Mouse (Mus musculus) urinary bladder, postnatal 25 days (tissue): Measurements from ENCODE around the gene Itprip.

Source experiments
- DNase-seq: peaks from one replicate; pipeline ENCODE4 v3.0.0; 2022; ENCODE audit warnings: low spot score

The Itprip gene

DNA sequence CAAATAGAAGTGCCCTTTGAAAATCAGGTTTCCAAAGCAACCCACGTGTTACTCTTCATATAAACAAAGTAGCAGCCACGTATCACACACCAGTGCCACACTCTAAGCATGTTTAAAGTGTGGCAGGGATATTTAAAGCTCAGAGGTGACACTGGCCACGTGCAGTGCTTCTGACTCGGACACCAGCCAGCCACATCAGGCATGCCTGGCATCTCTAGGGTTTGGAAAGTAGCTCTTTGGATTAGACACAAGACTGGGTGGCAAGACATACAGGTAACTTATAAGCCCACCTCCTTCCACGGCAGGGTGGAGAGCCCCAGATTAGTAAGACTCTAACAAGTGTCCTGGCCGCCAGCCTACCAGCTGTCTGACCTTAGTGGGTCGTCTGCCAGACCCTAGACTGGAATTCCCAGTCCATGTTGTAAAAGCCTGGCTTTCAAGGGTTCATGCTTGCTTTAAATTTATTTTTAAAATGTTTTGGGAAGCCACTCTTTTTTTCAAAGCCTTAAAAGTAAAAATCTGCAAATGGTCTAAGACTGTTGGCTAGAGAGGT, 33.8 kb downstream of the Itprip start:
- DNase-seq: no peak

DNA sequence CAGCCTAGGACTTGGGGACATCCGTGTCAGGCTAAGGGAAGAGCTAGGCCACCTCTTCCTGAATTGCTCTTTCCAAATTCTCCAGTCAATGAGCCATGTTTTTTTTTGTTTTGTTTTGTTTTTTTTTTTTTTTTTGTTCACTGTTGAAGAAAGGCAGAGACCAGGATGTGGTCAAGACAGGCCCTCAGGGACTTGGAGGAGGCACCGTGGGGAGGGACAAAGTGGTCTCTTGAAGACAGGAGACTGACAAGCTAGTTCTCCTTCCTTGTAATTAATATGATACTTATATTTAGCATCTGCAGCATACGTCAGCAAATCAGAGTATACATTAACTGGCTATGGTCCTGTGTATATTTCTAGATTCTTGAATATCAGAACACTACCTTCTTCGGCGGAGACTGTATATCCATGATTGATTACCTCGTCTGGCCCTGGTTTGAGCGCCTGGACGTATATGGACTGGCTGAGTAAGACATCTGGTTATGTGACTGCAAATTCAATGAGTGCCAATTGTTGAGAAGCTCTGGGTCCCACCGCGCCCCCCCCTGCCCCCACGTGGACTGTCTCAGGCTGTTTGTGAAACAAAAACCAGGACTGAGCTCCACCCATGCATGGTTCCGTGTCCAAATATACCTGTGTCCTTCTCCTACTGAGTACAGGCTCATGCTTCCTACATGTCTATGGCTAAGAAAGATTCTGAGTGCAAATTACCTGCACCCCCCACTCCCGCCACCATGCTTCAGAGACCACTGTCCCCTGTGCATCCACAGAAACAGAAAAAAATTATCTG, 34.6 kb downstream of the Itprip start:
- no peak for DNase-seq

DNA sequence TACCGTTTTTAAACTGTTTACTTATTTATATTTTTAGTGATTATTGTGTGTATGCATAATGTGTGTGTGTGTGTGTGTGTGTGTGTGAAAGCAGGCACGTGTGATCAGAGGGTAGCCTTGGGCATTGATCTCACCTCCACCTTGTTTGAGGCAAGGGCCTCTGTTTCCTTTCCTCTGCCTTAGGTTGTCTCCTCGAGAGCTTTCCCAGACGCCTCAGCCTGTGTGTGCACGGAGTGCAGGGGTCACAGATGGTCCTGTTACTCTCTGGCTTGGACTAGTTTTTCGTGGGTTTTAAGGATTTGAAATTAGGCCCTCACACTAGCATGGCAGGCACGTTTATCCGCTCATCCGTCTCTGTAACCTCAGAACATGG, 36.2 kb downstream of the Itprip start:
- no peak for DNase-seq

DNA sequence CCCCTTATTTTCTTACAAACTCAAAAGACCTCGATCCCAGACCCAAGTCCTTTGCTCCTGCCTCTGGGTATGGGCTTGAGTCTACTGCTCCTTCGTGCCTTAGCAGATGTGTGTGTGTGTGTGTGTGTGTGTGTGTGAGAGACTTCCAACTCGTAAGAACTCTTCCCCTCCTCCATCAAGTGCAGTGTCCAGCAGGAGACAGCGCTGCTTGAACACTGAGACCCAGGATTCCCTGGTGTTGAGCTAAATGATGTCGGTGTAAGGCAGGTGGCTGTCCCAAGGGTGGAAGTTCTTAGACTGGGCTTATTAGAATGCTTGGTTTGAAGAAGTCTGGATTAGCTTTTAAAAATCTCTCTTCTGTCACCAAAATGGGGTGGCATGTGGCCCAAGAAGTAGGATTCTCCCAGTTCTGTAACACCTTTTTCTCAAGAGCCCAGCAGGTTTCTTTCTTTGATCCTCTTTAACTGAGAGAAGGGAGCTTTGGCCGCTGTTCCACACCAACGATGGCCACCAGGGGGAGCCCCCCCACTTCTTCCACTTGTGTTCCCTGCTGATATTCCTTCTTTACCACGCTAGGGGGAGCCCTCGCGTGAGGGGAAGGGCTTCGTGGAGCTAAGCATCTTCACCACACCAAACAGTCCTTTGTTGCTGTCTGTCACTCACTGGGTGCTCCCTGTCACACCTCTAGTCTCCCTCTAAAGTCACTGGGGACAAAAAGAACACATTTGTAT, 36.8 kb downstream of the Itprip start:
- DNase-seq: peak; percentile 83

DNA sequence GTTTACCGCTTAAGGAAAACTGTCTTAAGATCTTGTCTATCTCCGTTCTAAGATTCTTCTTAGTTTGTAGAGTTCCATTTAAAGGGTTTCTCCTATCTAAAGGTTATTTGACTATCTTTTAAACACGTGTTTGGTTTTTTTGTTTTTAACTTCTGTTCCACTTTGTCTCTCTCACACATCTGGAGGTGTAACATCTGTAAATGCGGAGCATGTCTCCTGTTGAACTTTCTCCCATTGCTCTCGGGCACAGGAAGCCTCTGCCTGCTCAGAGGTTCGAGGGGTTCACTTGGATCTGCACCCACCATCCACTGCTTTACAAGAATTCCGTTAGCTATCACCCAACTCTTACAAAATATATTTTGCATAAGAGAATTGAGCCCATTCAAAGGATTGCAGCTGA, 37.6 kb downstream of the Itprip start:
- no peak for DNase-seq

DNA sequence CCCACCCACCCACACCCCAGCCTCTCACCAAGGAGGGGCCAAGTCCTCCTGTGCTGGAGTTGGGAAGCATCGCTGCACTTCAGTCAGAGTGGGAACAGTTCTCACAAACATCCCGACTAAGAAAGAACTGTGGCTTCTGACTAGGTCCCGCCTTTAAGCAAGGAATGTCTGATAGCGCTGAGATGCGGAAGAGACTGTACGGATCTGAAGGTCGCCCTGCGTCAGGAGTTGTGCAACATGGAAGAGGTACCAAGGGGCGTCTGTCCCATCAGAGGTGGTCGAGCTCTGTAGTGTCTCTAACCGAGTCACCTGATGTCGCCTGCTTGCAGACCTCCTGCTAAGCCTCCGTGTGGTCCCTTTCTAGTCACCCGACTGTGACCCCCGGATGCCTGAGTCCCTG, 42.8 kb downstream of the Itprip start:
- DNase-seq: no peak

DNA sequence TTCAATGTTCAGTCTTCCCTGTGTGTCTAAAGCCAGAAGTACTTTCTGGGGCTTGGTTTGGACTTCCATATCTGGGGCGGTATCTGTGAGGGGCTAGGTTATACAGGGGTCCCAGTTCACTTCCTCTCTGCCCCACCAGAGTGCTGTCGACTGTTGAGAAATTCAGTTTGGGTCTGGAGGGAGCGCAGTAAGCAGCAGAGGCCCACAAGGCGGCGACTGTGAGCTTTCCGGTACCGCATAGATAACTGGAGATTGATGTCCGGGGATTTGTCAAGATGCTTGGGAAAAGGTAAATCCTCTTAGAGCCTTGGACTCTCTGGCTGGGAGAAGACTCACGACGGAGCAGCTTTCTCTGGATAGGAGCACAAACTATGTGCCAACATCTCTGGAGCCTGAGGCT, 47.6 kb downstream of the Itprip start:
- no peak for DNase-seq

DNA sequence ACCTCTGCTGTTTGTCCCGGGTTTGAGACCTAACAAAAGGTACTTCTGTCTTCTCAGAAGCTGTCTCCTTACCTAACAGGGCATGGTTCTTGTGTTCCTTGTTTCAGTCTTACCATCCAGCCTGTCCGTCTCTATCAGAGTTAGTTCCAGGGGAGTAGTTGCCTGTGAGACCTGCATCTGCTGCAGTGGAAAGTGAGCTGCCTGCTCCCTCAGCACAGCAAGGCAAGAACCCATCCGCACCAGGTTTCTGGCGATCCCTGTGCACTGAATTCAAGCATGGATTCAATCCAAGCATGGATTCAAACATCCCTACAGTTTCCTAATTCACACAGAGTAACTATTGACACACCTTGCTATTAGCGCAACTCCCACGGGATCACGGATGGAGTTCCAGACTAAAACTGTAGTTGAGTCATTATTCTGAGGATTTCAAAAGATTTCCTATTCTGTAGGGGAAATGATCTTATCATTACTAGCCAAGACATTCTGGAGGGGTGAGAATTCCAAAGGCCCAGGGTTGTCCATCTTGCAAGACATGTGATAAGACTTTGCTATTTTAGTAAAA, 48.9 kb downstream of the Itprip start:
- no peak for DNase-seq

DNA sequence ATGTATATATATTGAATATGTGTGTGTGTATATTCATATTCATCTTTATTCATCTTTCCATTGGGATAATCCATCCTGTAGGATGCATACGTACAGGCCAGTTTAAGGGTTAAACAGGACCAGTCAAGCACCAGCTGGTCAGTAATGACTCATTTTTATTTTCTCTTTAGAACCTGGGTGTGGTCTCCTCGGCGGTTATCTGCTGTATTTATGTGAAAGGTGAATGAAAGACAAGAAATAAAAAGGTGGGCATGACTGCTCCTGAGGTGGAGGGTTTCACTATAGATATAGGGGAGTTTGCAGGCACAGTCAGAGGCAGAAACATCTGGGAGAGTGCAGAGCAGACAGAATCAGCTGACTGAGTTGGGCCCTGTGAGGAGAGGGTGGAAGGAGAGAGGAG, 49.6 kb downstream of the Itprip start:
- no peak for DNase-seq

DNA sequence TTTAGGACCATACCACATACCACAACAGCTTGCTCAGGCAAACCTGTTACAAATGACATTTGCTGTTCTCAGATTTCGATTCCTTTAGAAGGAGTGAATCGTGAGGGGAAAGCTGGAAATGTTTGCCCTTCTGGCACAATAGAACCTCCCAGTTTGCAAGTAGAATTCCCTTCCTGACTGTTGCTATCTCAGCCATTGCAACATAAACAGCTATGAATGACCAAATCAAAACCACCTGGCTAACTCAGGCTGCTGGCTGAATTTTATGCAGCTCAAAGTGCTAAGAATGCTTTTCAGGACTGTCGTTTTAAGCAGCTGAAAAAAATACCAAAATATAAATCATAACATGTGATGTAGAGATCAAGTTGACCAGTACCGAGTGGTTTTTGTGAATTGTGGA, 50.1 kb downstream of the Itprip start:
- no peak for DNase-seq

DNA sequence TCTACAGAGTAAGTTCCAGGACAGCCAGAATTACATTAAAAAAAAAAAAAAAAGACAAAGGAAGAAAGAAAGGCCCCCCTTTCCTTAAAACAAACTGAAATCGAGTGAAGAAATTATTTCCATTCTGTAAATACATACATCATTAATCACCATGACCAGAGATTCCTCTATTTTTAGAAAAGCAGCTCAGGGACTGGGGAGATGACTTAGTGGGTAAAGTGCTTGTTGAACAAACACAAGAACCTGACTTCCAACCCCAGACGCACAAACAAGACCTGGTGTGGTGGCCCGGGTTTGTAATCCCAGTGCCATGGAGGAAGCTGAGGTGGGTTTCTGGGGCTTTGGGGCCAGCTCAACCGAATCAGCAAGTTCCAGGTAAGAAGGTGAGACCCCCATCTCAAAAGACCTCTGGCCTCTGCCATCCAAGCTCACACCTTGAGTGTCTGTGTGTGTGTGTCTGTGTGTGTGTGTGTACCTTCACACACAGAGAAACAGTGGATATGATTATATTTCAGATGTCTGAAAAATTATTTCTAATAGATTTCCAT, 51.4 kb downstream of the Itprip start:
- no peak for DNase-seq

DNA sequence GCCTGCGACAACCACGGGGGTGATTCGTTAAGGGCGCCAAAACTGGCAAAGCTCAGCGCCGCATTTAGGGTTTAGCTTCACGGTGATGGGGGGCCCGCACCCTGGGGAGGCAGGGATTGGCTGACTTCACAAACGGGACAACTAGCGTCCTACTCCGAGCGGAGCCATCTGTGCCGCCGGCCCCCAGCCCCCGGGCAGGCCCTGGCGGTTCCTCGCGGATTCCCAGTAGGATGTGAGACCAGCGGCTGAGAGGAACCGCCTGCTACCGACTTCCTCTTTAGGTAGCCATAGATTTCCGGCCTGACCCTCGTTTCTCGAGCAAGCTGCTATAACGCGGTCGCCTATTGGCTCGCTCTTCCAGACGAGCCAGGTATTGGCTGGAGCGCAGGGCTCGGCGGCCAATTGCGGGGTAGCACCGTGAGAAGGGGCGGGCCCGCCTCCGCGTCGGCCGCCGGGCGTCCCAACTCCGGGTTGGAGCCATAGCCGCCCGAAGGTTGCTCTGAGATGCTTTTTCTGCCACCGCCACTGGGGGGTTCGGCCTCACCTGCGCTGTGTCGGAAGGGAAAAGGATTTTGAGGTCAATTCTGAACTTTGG, 53.6 kb downstream of the Itprip start, which contains the start of gene Gsto2:
TSS of gene Gsto2 (plus strand) at position 182 of the 595 bp plus-strand sequence.
- peak; percentile 88 for DNase-seq

DNA sequence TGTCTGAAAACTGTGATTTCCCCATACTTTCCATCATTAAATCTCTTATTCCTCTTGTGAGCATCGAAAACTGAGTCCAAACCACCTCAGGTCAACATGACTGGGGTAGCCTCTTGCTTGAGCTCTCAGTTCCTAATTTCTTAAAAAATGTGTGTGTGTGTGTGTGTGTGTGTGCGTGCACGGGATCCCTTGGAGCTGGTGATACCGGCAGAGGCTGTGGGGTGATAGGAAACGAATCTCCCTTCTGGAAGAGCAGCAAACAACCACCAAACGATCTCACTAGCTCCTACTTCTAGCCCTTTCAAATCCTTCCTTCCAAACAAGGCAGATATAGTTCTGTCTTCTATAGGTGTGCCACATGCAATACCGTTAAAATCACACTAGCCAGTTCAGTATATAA, 54.4 kb downstream of the Itprip start:
- no peak for DNase-seq

DNA sequence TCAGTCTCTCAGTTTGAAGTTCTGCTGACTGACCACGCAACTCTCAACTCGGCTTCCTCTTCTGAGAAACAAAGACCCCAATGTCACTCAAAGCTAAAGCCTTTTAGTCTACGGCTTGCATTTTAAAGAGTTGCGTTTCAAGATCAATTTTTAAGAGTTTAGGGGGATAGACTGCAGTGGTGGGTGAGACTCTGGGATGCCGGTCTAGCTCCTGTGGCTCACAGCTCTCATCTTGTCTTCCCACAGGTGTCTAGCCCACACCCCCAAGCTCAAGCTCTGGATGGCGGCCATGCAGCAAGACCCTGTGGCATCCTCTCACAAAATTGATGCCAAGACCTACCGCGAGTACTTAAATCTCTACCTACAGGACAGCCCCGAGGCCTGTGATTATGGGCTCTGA, 55.0 kb downstream of the Itprip start:
- DNase-seq: no peak

DNA sequence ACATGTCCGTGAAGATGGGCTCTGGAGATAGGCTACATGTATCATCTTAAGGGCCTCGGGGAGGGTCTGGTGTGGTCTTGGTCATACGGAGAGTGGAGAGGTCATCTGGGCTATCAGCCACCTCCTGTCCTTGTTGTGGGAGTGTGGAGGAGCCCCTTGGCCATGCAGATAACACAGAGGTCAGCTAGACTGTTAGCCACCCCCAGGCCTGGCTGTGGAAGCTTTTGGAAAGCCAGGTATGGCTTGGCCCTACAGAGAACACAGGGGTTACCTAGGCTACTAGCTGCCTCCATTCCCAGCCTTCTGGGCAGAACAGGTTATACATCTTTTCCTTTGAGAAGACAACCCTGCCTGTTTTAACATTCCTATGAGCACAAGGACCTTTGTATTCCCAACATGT, 56.5 kb downstream of the Itprip start:
- DNase-seq: no peak

DNA sequence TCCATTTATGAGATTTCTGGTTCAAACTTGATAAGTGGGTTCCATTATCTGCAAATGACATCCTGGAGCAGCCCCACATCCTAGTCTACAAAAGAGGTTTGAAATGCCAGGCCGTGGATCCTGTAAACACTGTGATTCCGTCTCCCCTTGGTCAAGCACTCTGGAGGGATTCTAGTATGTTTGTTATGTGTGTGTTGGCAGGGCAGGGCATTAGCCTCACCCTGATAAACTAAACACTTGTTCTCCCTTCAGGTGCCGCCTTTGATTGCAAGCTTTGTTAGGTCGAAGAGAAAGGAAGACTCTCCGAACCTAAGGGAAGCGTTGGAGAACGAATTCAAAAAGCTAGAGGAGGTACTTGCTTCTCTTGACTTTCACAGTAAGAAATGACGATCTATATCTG, 59.9 kb downstream of the Itprip start:
- no peak for DNase-seq

DNA sequence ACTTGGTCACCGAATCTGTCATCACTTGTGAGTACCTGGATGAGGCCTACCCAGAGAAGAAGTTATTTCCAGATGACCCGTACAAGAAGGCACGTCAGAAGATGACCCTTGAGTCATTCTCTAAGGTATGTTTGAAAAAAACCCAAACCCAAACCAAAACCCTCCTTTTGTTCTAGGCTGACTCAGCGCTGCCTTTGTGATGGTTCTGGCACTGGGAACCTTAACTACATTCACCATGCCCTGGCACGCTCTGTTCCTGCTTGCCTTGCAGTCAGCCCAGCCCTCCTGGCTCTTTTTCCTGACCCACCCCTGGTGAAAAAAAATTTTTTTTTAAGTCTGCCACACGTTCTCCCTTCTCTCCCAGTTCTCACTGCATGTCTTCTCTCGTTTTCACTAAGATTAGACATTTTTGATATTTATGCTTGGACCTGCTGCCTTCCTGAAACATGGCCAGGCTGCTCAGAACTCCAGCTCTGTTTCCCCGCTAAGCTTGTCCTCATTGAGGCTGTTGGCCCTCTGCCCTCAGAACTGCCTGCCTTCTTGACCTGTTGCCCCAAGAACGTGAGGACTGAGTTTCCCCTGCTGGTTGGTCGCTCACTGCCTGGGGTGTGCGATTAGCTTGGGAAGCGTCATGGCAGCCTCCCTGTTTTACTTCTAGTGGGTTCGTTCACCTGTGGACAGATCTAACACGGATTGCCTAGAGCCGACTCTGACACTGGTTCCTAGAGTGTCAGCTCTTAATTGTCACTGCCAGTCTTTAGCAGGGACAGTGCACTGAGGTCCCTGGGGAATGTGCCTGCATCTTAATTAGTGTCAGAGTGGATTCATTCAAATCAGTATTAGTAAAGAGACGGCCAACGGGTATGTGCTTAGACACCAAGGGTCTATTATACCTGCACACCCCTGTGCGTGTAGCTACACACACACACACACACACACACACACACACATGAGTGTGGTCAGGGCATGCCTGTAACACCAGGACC, 60.8 kb downstream of the Itprip start:
- no peak for DNase-seq

DNA sequence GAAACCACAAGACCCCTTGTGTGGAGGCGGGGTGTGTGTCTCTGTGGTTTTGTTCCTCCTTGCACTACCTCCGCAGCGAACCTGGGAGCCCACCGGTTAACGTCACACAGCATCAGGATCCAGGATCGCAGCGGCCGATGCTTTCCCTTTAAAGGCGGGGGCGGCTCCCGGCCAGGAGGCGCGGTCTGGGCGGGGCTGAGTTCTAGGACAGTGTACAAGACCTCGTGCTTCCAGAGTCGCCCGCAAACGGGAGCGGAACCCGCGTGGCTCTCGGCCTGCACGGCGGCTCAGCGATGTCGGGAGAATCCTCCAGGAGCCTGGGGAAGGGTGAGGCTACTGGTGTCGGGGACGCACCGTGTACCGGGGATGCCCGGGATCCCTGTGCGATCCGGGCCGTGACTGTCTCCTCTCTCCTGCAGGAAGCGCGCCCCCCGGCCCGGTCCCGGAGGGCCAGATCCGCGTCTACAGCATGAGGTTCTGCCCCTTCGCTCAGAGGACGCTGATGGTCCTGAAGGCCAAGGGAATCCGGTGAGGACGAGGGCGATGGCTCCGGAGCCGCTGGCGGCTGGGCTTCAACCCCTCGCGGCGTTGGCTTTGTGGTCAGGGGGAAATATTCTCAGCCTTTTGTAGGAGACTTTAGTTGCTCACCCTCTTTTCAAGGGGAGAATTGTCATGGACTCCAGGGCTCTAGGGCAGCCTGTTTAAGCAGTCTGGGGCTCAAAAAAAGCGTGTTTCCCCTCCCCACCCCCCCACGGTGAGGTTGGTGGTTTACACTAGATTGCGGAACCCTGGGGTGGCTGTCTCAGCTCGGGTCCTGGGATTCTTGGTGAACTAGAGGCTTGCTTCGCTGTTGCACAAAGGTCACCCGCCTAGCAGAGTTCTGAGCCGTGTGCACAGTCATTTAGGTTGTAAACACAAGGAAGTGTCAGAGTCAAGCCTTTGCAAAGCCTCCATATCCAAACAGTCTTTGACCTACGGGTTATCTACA, 64.0 kb downstream of the Itprip start, which contains the start of gene Gsto1:
TSS of gene Gsto1 (plus strand) at position 175 of the 988 bp plus-strand sequence.
- peak; percentile 93 for DNase-seq

DNA sequence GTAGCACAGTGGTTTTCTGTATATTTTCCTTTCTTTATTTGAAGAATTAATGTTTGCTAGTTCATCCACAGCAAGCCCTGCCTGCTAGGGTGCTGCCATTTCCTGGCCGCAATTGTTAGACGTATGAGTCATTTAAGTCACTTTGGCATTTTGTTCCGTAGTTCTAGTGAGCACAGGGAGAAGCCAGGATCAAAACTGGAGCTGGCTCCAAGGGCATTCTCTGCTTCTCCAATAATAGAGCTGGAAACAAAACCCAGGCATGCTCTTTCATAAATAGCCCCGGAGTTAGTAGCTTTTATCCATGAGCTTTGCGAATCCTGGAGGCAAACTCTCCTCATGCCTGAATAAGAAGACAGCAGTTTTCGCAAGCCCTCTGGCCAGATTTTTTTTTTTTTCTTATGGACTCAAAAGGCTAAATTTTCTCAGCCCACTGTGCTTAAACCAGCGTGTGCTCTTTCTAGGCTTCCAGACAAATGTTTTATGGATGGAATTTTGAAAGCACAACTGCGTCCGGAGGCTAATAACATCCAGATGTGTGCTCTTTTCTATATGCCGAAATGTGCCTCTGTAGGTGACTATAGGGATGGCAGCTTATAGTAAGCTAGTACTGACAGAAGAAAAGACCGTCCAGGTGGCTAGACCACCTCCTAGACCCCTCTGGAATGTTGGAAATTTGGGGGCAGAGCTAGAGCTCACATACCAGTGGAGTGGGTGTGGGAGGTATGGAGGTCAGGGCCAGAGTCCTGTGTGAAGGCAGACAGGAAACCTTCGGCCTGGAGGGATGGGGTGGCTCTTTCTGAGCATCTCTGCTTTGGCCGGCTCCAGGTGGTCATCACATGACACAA, 64.9 kb downstream of the Itprip start:
- DNase-seq: no peak
